Mouse (Mus musculus): Measurements from ENCODE around the gene Zfp275.

DNA sequence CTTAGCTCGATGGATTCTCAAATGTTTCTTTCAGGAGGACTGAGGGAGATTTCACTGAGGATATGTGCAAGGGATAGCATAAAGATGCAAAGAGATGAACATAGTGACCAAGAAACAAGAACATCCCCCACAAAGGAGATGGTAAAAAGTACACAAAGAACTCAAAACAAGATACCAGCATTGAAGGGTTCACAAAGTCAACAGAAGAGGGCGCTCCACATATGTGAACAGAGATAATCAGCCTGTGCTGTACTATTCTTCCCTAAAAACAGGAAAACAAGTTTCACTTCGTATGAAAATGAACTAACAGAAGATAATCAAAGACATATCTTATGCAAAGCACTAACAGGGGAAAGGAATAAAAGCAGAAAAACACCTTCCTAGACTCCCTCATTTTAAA lies 29.9 kb upstream of the Zfp275 start:
- TF ChIP-seq POLR2A (IDR thresholded peaks at IDR 0.05; ENCODE audit: insufficient read depth, low read depth, low read length), result no peak
- TF ChIP-seq CTCF (IDR thresholded peaks at IDR 0.05), result peak; percentile 76
- TF ChIP-seq EP300 (IDR thresholded peaks at IDR 0.05; ENCODE audit: insufficient read depth, low read depth, low read length), result no peak

Data from heart, adult 2 months (tissue).